Mouse (Mus musculus) lung, adult 2 months (tissue): ENCODE measurements around the gene Slc39a7.

ENCODE experiments used
- CTCF ChIP-seq: fragments of 200-500 bp; IDR thresholded peaks from 2 replicates; pipeline ENCODE4 v1.5.1; 2011; ENCODE audit warnings: mild to moderate bottlenecking, low read length, control low read depth; ENCODE audit not compliant: insufficient read depth
- POLR2A ChIP-seq: fragments of 200-500 bp; IDR thresholded peaks from 2 replicates; pipeline ENCODE4 v1.6.1; 2011; ENCODE audit warnings: low read depth, mild to moderate bottlenecking, control low read depth, low read length, borderline replicate concordance; ENCODE audit errors: extremely low read depth

DNA sequence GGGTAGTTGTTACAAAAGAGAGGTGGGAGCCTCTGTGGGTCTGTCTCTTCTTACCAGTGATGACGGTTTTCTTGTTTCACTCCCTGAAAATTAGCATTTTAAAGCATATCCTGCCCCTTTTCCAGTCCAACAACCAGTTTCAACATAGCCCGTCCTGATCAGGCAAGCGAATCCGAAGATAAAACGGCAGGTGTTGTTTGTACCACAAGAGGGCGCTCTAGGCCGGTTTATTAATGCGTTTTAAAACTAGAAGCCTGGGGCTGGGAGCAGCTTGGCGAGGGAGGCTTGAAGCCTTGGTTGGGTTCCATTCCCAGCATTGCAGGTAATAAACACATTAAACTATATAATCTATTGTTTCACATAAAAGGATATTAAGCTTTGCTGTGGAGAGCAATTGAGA is 46.1 kb upstream of the Slc39a7 start:
- TF ChIP-seq CTCF (peak; percentile 52), POLR2A (no peak)
